Mouse (Mus musculus): ENCODE measurements at regions not wholly inside any gene's neighbourhood (a gene's known extent, or its start where the extent isn't known, plus 50 kb on each side); places are given as distances from the start of the nearest gene placed in this dataset.

DNA sequence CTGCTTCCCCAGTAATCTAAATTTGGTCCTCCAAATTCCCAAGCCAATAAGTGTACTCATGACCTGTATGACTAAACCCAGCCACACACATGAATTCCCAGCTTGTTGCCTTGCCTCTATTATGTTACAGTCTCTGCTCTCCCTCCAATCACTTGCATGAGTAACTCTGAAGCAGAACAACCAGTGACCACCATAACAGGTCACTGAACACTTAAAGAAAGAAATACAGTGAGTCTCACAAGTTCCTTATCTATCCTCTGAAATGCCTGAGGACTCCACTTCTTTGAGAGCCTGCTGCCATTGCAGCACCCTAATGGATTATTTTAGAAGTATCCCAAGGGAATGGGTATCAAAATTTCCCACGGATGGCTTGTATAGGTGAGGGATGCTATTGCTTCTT lies 909.7 kb downstream of the Sorcs3 start:
- no peaks in the 10 kb centered on the region for H3K27me3 ChIP-seq (ENCODE audit: control insufficient read depth, insufficient read depth, low read length)
- no peak for TF ChIP-seq CTCF (IDR thresholded peaks at IDR 0.05; ENCODE audit: borderline replicate concordance, insufficient read depth, low read depth, low read length)
- no peak for TF ChIP-seq POLR2A (IDR thresholded peaks at IDR 0.05; ENCODE audit: borderline replicate concordance, insufficient read depth, low read length)
- 15% methylated on average over 1 of the region's 1 CpGs for WGBS
- DNase-seq, result no peak
- no peak overlapping the region for H3K27ac ChIP-seq (ENCODE audit: insufficient read depth, low read length)
- H3K4me3 ChIP-seq (replicated peaks; ENCODE audit: insufficient read depth, low read depth, low read length), result no peak overlapping the region
- no peaks in the 10 kb centered on the region for H3K4me1 ChIP-seq (ENCODE audit: control insufficient read depth, insufficient read depth, low read length)

- TF ChIP-seq CTCF (IDR thresholded peaks at IDR 0.05; ENCODE audit: borderline replicate concordance, insufficient read depth, low read depth, low read length) (no peak), POLR2A (IDR thresholded peaks at IDR 0.05; ENCODE audit: borderline replicate concordance, insufficient read depth, low read length) (no peak)
- Histone ChIP-seq H3K4me1 (ENCODE audit: control insufficient read depth, insufficient read depth, low read length) (no peaks in the 10 kb centered on the region), H3K27ac (ENCODE audit: insufficient read depth, low read length) (no peak overlapping the region), H3K27me3 (ENCODE audit: control insufficient read depth, insufficient read depth, low read length) (no peaks in the 10 kb centered on the region), H3K4me3 (replicated peaks; ENCODE audit: insufficient read depth, low read depth, low read length) (no peak overlapping the region)
- 5% methylated on average over 4 of the region's 4 CpGs for WGBS
- no peak for DNase-seq
Measured at GRCm38 (mm10) chr19:49131664-49132063, 925.8 kb downstream of the Sorcs3 start.

DNA sequence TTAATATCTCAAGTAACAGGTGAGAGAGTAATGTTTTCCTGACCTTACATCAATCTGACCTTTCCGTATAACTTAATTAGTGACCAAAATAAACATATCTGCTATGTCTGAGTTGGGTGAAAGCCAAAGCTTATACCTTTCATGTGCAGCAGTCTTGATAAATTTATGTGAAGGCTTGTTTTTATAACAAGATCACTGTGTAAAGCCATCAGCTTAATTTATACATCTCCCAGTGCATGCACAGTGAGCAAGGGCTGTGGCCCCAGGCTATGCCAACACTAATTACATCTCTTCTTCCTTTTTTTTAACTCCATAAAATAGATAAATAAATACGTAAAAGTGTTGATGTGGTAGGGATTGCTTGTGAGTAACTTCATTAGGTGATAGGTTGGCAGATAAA lies 966.3 kb downstream of the Sorcs3 start:
- no peaks in the 10 kb centered on the region for H3K4me1 ChIP-seq (ENCODE audit: control insufficient read depth, insufficient read depth, low read length)
- no peak overlapping the region for H3K27ac ChIP-seq (ENCODE audit: insufficient read depth, low read length)
- WGBS, result 89% methylated on average over 2 of the region's 2 CpGs
- no peak overlapping the region for H3K4me3 ChIP-seq (replicated peaks; ENCODE audit: insufficient read depth, low read depth, low read length)
- TF ChIP-seq CTCF (IDR thresholded peaks at IDR 0.05; ENCODE audit: borderline replicate concordance, insufficient read depth, low read depth, low read length) (no peak), POLR2A (IDR thresholded peaks at IDR 0.05; ENCODE audit: borderline replicate concordance, insufficient read depth, low read length) (no peak)
- DNase-seq, result no peak
- H3K27me3 ChIP-seq (ENCODE audit: control insufficient read depth, insufficient read depth, low read length), result no peaks in the 10 kb centered on the region

GRCm38 (mm10) chr19:49207971-49208370 lies 1002.1 kb downstream of the Sorcs3 start:
- 41% methylated on average over 3 of the region's 3 CpGs for WGBS

DNA sequence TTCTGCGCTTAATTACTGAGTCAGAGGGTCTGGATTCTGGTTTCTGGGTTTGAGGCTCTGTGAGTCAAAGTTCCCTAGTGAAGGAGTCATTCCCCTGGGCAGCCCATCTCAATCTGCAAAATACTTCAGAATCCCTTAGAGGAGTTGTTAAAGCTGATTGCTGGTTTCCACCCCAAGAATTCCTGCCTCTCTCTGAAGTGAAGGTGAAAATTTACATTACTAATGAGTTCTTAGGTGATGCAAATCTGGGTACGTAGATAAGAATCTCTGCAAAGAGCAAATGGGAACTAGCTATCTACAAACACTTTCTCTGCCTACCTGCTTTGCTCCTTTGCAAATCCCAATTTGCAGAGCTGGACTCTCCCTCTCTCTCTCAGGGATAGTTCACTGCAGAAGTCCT lies 1036.8 kb downstream of the Sorcs3 start:
- WGBS, result 78% methylated on average over 2 of the region's 2 CpGs
- DNase-seq, result no peak
- TF ChIP-seq CTCF (IDR thresholded peaks at IDR 0.05; ENCODE audit: borderline replicate concordance, insufficient read depth, low read depth, low read length), result no peak
- TF ChIP-seq POLR2A (IDR thresholded peaks at IDR 0.05; ENCODE audit: borderline replicate concordance, insufficient read depth, low read length), result no peak
- Histone ChIP-seq H3K4me1 (ENCODE audit: control insufficient read depth, insufficient read depth, low read length) (no peaks in the 10 kb centered on the region), H3K4me3 (replicated peaks; ENCODE audit: insufficient read depth, low read depth, low read length) (no peak overlapping the region), H3K27ac (ENCODE audit: insufficient read depth, low read length) (no peak overlapping the region), H3K27me3 (ENCODE audit: control insufficient read depth, insufficient read depth, low read length) (no peaks in the 10 kb centered on the region)

More at GRCm38 (mm10) chr19:49207971-49208370, 1002.1 kb downstream of the Sorcs3 start:
- TF ChIP-seq CTCF (IDR thresholded peaks at IDR 0.05; ENCODE audit: borderline replicate concordance, insufficient read depth, low read depth, low read length) (no peak), POLR2A (IDR thresholded peaks at IDR 0.05; ENCODE audit: borderline replicate concordance, insufficient read depth, low read length) (no peak)
- Histone ChIP-seq H3K27me3 (ENCODE audit: control insufficient read depth, insufficient read depth, low read length) (no peaks in the 10 kb centered on the region), H3K4me3 (replicated peaks; ENCODE audit: insufficient read depth, low read depth, low read length) (no peak overlapping the region), H3K4me1 (ENCODE audit: control insufficient read depth, insufficient read depth, low read length) (no peaks in the 10 kb centered on the region), H3K27ac (ENCODE audit: insufficient read depth, low read length) (no peak overlapping the region)
- DNase-seq, result no peak

DNA sequence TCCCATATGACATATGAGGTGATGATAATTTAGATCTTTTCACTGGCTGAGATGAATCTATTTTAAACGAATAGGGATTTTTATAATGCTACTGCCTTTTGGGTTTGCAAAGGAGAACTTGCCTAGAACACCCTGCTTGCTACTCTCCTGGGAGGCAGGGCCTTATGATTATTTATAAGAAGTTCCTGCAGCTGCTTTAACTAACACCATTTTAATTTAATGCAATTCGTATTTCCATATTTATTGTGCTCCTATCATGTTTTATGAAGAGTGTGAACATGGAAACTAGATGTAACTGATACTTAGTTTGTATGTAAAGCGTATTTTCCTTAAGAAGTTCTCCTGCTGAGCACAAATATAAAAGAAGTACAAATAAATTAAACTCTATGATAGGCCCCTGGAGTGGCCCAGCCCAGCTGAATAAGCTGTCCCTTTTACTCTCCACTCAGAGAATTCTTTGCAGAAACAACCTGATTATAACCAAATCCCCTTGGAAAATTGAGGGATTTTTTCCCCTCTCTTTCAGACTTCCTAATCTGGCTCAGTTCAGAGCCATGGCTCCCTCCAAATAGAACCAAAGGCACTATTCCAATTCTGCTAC lies 1039.4 kb downstream of the Sorcs3 start:
- Histone ChIP-seq H3K27me3 (ENCODE audit: control insufficient read depth, insufficient read depth, low read length) (no peaks in the 10 kb centered on the region), H3K4me1 (ENCODE audit: control insufficient read depth, insufficient read depth, low read length) (no peaks in the 10 kb centered on the region), H3K4me3 (replicated peaks; ENCODE audit: insufficient read depth, low read depth, low read length) (no peak overlapping the region), H3K27ac (ENCODE audit: insufficient read depth, low read length) (no peak overlapping the region)
- TF ChIP-seq CTCF (IDR thresholded peaks at IDR 0.05; ENCODE audit: borderline replicate concordance, insufficient read depth, low read depth, low read length), result no peak
- no peak for TF ChIP-seq POLR2A (IDR thresholded peaks at IDR 0.05; ENCODE audit: borderline replicate concordance, insufficient read depth, low read length)
- WGBS, result 60% methylated on average over 3 of the region's 3 CpGs
- DNase-seq, result no peak

- TF ChIP-seq CTCF (IDR thresholded peaks at IDR 0.05; ENCODE audit: borderline replicate concordance, insufficient read depth, low read depth, low read length) (no peak), POLR2A (IDR thresholded peaks at IDR 0.05; ENCODE audit: borderline replicate concordance, insufficient read depth, low read length) (no peak)
- 53% methylated on average over 1 of the region's 1 CpGs for WGBS
- Histone ChIP-seq H3K27ac (ENCODE audit: insufficient read depth, low read length) (no peak overlapping the region), H3K4me3 (replicated peaks; ENCODE audit: insufficient read depth, low read depth, low read length) (no peak overlapping the region), H3K27me3 (ENCODE audit: control insufficient read depth, insufficient read depth, low read length) (no peaks in the 10 kb centered on the region), H3K4me1 (ENCODE audit: control insufficient read depth, insufficient read depth, low read length) (no peaks in the 10 kb centered on the region)
- DNase-seq, result no peak
Measured at GRCm38 (mm10) chr19:49264616-49265015, 1058.8 kb downstream of the Sorcs3 start.

- no peak for TF ChIP-seq POLR2A (IDR thresholded peaks at IDR 0.05; ENCODE audit: borderline replicate concordance, insufficient read depth, low read length)
- no peak for TF ChIP-seq CTCF (IDR thresholded peaks at IDR 0.05; ENCODE audit: borderline replicate concordance, insufficient read depth, low read depth, low read length)
Measured at GRCm38 (mm10) chr19:49267864-49268480, 1062.1 kb downstream of the Sorcs3 start.

More at GRCm38 (mm10) chr19:49267864-49268480, 1062.1 kb downstream of the Sorcs3 start:
- Histone ChIP-seq H3K4me3 (replicated peaks; ENCODE audit: insufficient read depth, low read depth, low read length) (no peak overlapping the region), H3K27me3 (ENCODE audit: control insufficient read depth, insufficient read depth, low read length) (no peaks in the 10 kb centered on the region), H3K4me1 (ENCODE audit: control insufficient read depth, insufficient read depth, low read length) (no peaks in the 10 kb centered on the region), H3K27ac (ENCODE audit: insufficient read depth, low read length) (no peak overlapping the region)
- no peak for DNase-seq
- 27% methylated on average over 8 of the region's 8 CpGs for WGBS

Data from cerebellum, adult 2 months (tissue).